Mouse (Mus musculus): Measurements from ENCODE around the gene Mmaa. TPM values are rescaled to one million over a fixed set of nuclear protein-coding genes. Genes with fewer than 3 reads are reported as not detected.

The Mmaa gene
- polyA plus RNA-seq, 1 experiment from 2014 or later: 11.5 TPM

DNA sequence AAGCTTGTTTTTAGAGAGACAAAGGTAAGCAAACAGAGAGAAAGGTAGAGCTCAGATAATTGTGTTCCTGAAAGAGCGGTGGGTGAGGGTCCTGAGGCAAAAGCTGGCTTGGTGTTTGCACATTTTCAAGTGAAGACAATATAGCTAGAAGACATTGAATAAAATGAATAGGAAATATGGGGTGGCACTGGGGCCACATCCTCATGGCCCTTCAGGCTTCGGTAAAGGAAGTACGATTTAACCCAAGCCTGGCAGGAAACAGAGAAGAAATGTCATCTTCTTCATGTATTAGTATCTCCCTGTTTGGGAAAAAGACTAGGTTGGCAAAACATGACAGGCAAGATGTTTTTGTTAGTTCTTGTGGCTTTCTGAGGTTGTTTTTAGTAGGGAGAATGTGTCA is 68.7 kb downstream of the Mmaa start:
- WGBS: 76% methylated on average over 3 of the region's 3 CpGs
- H3K4me1 ChIP-seq (ENCODE audit: control insufficient read depth, insufficient read depth, low read length): no peaks in the 10 kb centered on the region
- H3K36me3 ChIP-seq (ENCODE audit: control insufficient read depth, insufficient read depth, low read length): no peaks in the 10 kb centered on the region
- no peak for ATAC-seq (ENCODE audit: insufficient number of reproducible peaks, insufficient read depth, low FRiP score, low read depth)
- H3K4me2 ChIP-seq (replicated peaks; ENCODE audit: low read depth, low read length): no peak overlapping the region
- H3K27ac ChIP-seq (ENCODE audit: low read length): no peak overlapping the region
- no peaks in the 10 kb centered on the region for H3K9me3 ChIP-seq (ENCODE audit: control insufficient read depth, low read depth, low read length)
- no peak overlapping the region for H3K9ac ChIP-seq (replicated peaks; ENCODE audit: low read depth, low read length)
- H3K27me3 ChIP-seq (ENCODE audit: control insufficient read depth, insufficient read depth, low read length): no peaks in the 10 kb centered on the region
- H3K4me3 ChIP-seq (ENCODE audit: low read depth, low read length): no peak overlapping the region

DNA sequence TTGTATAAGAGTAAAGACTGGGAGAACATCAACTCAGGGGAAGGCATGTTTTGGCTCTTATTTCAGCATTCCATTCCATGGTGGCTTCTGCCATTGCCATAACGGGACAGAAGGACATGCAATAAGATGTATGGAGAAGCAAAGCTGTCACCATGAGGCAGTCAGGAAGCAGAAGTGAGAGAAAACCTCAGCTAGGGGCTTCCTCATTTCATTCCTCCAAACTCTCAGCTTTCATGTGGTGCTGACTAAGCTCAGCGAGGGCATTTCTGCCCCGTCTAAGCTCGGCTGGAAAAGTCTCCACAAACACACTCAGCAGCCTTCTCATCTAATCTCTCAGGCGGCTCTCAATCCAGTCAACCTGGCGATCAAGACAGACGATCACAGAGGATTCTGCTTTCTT is 69.2 kb downstream of the Mmaa start:
- no peak overlapping the region for H3K4me2 ChIP-seq (replicated peaks; ENCODE audit: low read depth, low read length)
- ATAC-seq (ENCODE audit: insufficient number of reproducible peaks, insufficient read depth, low FRiP score, low read depth): no peak
- no peaks in the 10 kb centered on the region for H3K36me3 ChIP-seq (ENCODE audit: control insufficient read depth, insufficient read depth, low read length)
- H3K4me1 ChIP-seq (ENCODE audit: control insufficient read depth, insufficient read depth, low read length): no peaks in the 10 kb centered on the region
- H3K27ac ChIP-seq (ENCODE audit: low read length): no peak overlapping the region
- H3K27me3 ChIP-seq (ENCODE audit: control insufficient read depth, insufficient read depth, low read length): no peaks in the 10 kb centered on the region
- no peak overlapping the region for H3K9ac ChIP-seq (replicated peaks; ENCODE audit: low read depth, low read length)
- no peaks in the 10 kb centered on the region for H3K9me3 ChIP-seq (ENCODE audit: control insufficient read depth, low read depth, low read length)
- 67% methylated on average over 7 of the region's 7 CpGs for WGBS
- H3K4me3 ChIP-seq (ENCODE audit: low read depth, low read length): no peak overlapping the region

DNA sequence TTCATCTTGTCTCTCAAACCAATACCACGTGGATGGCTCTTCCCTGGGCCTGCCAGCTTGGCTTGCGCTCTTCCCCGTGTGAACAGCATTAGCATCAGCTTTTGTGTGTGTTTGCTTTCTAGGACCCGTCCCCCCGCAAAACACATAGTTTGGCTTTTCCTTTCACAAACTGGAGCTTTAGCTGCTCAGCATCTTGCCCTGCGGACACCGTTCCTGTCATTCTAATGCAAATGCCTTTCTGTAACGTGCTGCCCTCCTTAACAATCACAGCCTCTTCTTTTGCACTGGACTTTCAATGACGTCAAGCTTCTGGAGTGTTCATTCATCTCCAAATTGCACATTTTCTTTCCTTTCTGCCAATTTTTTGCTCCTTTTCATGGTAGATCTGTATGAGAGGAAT is 70.4 kb downstream of the Mmaa start:
- H3K4me2 ChIP-seq (replicated peaks; ENCODE audit: low read depth, low read length): no peak overlapping the region
- ATAC-seq (ENCODE audit: insufficient number of reproducible peaks, insufficient read depth, low FRiP score, low read depth): no peak
- H3K9me3 ChIP-seq (ENCODE audit: control insufficient read depth, low read depth, low read length): no peaks in the 10 kb centered on the region
- H3K9ac ChIP-seq (replicated peaks; ENCODE audit: low read depth, low read length): no peak overlapping the region
- H3K4me1 ChIP-seq (ENCODE audit: control insufficient read depth, insufficient read depth, low read length): no peaks in the 10 kb centered on the region
- H3K36me3 ChIP-seq (ENCODE audit: control insufficient read depth, insufficient read depth, low read length): no peaks in the 10 kb centered on the region
- 86% methylated on average over 9 of the region's 9 CpGs for WGBS
- H3K27me3 ChIP-seq (ENCODE audit: control insufficient read depth, insufficient read depth, low read length): no peaks in the 10 kb centered on the region
- no peak overlapping the region for H3K27ac ChIP-seq (ENCODE audit: low read length)
- no peak overlapping the region for H3K4me3 ChIP-seq (ENCODE audit: low read depth, low read length)

DNA sequence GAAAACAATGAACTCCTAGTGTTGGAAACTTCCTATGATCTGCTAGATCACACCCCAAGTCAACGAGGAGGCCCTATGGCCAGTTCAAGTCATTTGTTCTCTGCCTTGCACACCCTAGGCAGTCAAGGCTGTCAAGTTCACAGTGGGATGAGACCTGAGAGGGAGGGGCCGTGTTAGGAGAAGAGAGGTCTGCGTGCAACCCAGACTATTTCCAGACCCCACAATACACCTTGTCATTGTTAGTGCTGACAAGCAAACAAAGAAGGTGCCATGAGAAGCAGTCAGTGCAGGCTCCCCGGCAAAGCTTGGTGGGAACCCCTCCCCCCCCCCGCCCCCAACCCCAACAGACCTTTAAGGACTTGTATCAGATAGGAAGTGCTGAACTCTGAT is 72.0 kb downstream of the Mmaa start:
- H3K9me3 ChIP-seq (ENCODE audit: control insufficient read depth, low read depth, low read length): no peaks in the 10 kb centered on the region
- no peak overlapping the region for H3K4me2 ChIP-seq (replicated peaks; ENCODE audit: low read depth, low read length)
- H3K4me3 ChIP-seq (ENCODE audit: low read depth, low read length): no peak overlapping the region
- H3K4me1 ChIP-seq (ENCODE audit: control insufficient read depth, insufficient read depth, low read length): no peaks in the 10 kb centered on the region
- H3K27me3 ChIP-seq (ENCODE audit: control insufficient read depth, insufficient read depth, low read length): no peaks in the 10 kb centered on the region
- H3K27ac ChIP-seq (ENCODE audit: low read length): no peak overlapping the region
- no peaks in the 10 kb centered on the region for H3K36me3 ChIP-seq (ENCODE audit: control insufficient read depth, insufficient read depth, low read length)
- 61% methylated on average over 5 of the region's 5 CpGs for WGBS
- H3K9ac ChIP-seq (replicated peaks; ENCODE audit: low read depth, low read length): no peak overlapping the region
- ATAC-seq (ENCODE audit: insufficient number of reproducible peaks, insufficient read depth, low FRiP score, low read depth): no peak

DNA sequence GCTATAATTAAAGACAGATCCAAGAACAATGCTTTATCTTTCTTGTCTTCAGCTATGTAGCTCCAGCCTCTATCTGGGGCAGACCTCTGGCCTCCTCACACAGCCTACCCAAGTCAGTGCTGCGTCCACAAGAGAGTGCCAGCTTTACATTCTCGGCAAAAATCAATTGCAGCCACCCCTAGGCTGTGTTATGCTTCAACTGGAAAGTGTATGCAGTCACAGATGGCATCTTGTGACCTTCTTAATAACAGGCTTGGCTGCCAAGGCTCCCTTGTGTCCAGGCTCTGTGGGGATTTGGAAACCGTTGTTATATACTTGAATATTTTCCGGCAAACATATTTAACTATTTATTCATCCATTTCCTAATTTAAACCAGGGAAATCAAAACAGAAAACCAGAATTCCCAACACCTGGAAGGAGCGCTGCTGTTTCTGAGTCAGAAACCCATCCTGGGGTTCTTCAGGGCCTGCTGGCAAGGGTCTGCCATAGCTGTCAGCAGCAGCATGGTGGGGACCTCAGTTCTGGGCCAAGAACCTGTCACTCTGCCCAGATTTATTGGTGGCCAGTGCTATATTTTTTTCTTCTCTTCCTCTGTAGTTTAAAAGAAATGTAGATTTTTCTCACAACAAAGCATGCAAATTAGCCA is 72.5 kb downstream of the Mmaa start:
- Histone ChIP-seq H3K27me3 (ENCODE audit: control insufficient read depth, insufficient read depth, low read length) (no peaks in the 10 kb centered on the region), H3K9me3 (ENCODE audit: control insufficient read depth, low read depth, low read length) (no peaks in the 10 kb centered on the region), H3K4me1 (ENCODE audit: control insufficient read depth, insufficient read depth, low read length) (no peaks in the 10 kb centered on the region), H3K9ac (replicated peaks; ENCODE audit: low read depth, low read length) (no peak overlapping the region), H3K36me3 (ENCODE audit: control insufficient read depth, insufficient read depth, low read length) (no peaks in the 10 kb centered on the region), H3K27ac (ENCODE audit: low read length) (no peak overlapping the region), H3K4me2 (replicated peaks; ENCODE audit: low read depth, low read length) (no peak overlapping the region), H3K4me3 (ENCODE audit: low read depth, low read length) (no peak overlapping the region)
- WGBS: 63% methylated on average over 5 of the region's 5 CpGs
- ATAC-seq (ENCODE audit: insufficient number of reproducible peaks, insufficient read depth, low FRiP score, low read depth): no peak

Other genes starting within 250 kb of the Mmaa start
- gene 1700011L22Rik, start 46.4 kb downstream of the Mmaa start, polyA plus RNA-seq (2014; fragmentation: Nextera tagmentation; extraction: Ambion mirVana): not detected in 2 replicates
- 50.5 and 54.8 TPM in 2 replicates for gene Smad1, start 104.6 kb upstream of the Mmaa start, polyA plus RNA-seq (2014; fragmentation: Nextera tagmentation; extraction: Ambion mirVana)

Measured in stomach, embryonic 14.5 days (tissue).